Mouse (Mus musculus): ENCODE measurements at regions not wholly inside any gene's neighbourhood (a gene's known extent, or its start where the extent isn't known, plus 50 kb on each side); places are given as distances from the start of the nearest gene placed in this dataset.
"Not testable (repeated sequence)": the region's sequence is repeated elsewhere in the genome, so short reads cannot be mapped to it uniquely, and the experiment has no call there.

GRCm38 (mm10) chr7:64101679-64102078 lies 52.0 kb upstream of the Trpm1 start:
- no peak for DNase-seq (ENCODE audit: low read depth, low spot score)

GRCm38 (mm10) chr7:64099606-64100005 lies 54.0 kb upstream of the Trpm1 start:
- no peak for DNase-seq (ENCODE audit: low read depth, low spot score)

- DNase-seq (ENCODE audit: low read depth, low spot score), result no peak
Observed at GRCm38 (mm10) chr7:64090067-64090466, 63.6 kb upstream of the Trpm1 start.

GRCm38 (mm10) chr7:64089034-64089433 lies 64.6 kb upstream of the Trpm1 start:
- no peak for DNase-seq (ENCODE audit: low read depth, low spot score)

- DNase-seq (ENCODE audit: low read depth, low spot score), result not testable (repeated sequence)
Observed at GRCm38 (mm10) chr7:64083978-64084377, 69.7 kb upstream of the Trpm1 start.

GRCm38 (mm10) chr7:64082651-64083050 lies 71.0 kb upstream of the Trpm1 start:
- DNase-seq (ENCODE audit: low read depth, low spot score), result no peak

- no peak for DNase-seq (ENCODE audit: low read depth, low spot score)
Observed at GRCm38 (mm10) chr7:64082201-64082600, 71.4 kb upstream of the Trpm1 start.

GRCm38 (mm10) chr7:64081618-64082017 lies 72.0 kb upstream of the Trpm1 start:
- no peak for DNase-seq (ENCODE audit: low read depth, low spot score)

GRCm38 (mm10) chr7:64081019-64081418 lies 72.6 kb upstream of the Trpm1 start:
- no peak for DNase-seq (ENCODE audit: low read depth, low spot score)

- DNase-seq (ENCODE audit: low read depth, low spot score), result no peak
Observed at GRCm38 (mm10) chr7:64079301-64079700, 74.3 kb upstream of the Trpm1 start.

- DNase-seq (ENCODE audit: low read depth, low spot score), result no peak
Observed at GRCm38 (mm10) chr7:64078646-64079045, 75.0 kb upstream of the Trpm1 start.

- no peak for DNase-seq (ENCODE audit: low read depth, low spot score)
Observed at GRCm38 (mm10) chr7:64077526-64077925, 76.1 kb upstream of the Trpm1 start.

- no peak for DNase-seq (ENCODE audit: low read depth, low spot score)
Observed at GRCm38 (mm10) chr7:64076764-64077360, 76.8 kb upstream of the Trpm1 start.

- no peak for DNase-seq (ENCODE audit: low read depth, low spot score)
Observed at GRCm38 (mm10) chr7:64075696-64076313, 77.8 kb upstream of the Trpm1 start.

GRCm38 (mm10) chr7:64074661-64075234 lies 78.9 kb upstream of the Trpm1 start:
- DNase-seq (ENCODE audit: low read depth, low spot score), result no peak

- DNase-seq (ENCODE audit: low read depth, low spot score), result no peak
Observed at GRCm38 (mm10) chr7:64074186-64074585, 79.4 kb upstream of the Trpm1 start.

- no peak for DNase-seq (ENCODE audit: low read depth, low spot score)
Observed at GRCm38 (mm10) chr7:64073781-64074180, 79.9 kb upstream of the Trpm1 start.

- no peak for DNase-seq (ENCODE audit: low read depth, low spot score)
Observed at GRCm38 (mm10) chr7:64070930-64071329, 82.7 kb upstream of the Trpm1 start.

GRCm38 (mm10) chr7:64065529-64066247 lies 87.9 kb upstream of the Trpm1 start:
- no peak for DNase-seq (ENCODE audit: low read depth, low spot score)

- DNase-seq (ENCODE audit: low read depth, low spot score), result no peak
Observed at GRCm38 (mm10) chr7:64064460-64065241, 89.0 kb upstream of the Trpm1 start.

- no peak for DNase-seq (ENCODE audit: low read depth, low spot score)
Observed at GRCm38 (mm10) chr7:64061170-64061569, 92.5 kb upstream of the Trpm1 start.

- no peak for DNase-seq (ENCODE audit: low read depth, low spot score)
Observed at GRCm38 (mm10) chr7:64060582-64060981, 93.1 kb upstream of the Trpm1 start.
